Mouse (Mus musculus) olfactory bulb, adult 2 months (tissue): ENCODE measurements around the gene Mmp27.

Experiments used
- CTCF ChIP-seq: fragments of 200-500 bp; IDR thresholded peaks from 2 replicates; pipeline ENCODE4 v1.5.1; 2012; ENCODE audit warnings: low read depth, mild to moderate bottlenecking, low read length, moderate library complexity; ENCODE audit not compliant: insufficient read depth
- POLR2A ChIP-seq: fragments of 200-500 bp; IDR thresholded peaks from 2 replicates; pipeline ENCODE4 v1.6.1; 2012; ENCODE audit warnings: mild to moderate bottlenecking, low read depth, low read length, moderate library complexity; ENCODE audit not compliant: insufficient read depth

DNA sequence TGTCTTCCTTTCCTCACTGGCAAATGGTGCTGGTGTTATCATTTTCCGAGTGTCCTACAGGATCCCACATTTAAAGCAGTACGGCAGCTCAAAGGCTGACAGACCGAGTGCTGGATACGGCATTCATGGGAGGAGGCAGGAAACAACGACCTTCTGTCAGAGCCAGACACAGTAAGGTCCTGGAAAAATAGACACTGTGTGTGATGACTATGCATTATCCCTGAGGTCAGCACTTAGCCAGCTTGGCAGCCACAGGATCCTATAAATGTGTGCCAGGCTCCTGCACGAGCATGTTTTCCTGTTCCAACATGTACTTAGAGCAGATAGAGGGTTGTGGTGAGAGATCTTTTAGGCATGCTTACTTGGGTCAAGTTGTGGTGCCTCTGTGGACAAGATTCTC lies 32.8 kb downstream of the Mmp27 start:
- TF ChIP-seq POLR2A (no peak), CTCF (no peak)
